Mouse (Mus musculus): ENCODE data around the gene Prkd3.

Gene Prkd3

DNA sequence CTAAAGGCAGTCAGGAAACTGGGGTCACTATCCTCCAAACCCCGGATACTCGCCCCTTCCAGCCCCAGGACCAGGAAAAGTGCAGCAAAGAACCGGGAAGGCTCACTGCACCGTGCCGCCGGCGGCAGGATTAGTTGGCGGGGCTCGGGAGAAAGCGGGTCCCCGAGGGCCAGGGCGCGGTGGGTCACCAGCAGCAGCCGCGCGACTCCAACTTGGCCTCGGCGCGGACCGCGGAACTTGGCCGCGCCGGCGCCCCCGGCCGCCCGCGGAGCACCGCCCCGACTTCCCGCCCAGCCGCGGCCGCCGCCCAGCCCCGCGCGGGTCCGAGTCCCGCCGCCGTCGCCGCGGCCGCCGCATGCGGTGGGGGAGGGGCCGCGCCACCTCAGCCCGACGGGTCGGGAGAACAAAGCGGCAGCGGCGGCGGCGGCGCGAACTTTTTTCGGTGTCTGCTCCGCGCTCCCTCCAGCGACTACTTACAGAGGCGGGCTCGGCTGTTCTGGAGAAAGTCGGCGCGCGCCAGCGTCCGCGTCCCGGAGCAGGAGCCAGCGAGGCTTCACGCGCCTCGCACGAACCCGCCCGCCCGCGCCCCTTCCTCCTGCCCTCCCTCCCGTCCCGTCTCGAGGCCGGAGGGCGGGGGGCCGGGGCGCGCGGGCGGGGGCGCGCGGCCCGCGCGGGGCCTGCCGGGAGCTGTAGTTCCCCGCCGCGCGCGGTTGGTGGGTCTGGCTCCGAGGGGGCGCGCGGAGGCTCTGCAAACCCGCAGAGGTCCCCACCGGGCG is at the start of gene Prkd3:
TSS of gene Prkd3 (minus strand) at position 609 of the 776 bp plus-strand sequence.
- DNase-seq, result peak; percentile 89

- DNase-seq, result no peak
These were observed 49.3 kb upstream of the Prkd3 start for GRCm38 (mm10) chr17:79069766-79070480.

DNA sequence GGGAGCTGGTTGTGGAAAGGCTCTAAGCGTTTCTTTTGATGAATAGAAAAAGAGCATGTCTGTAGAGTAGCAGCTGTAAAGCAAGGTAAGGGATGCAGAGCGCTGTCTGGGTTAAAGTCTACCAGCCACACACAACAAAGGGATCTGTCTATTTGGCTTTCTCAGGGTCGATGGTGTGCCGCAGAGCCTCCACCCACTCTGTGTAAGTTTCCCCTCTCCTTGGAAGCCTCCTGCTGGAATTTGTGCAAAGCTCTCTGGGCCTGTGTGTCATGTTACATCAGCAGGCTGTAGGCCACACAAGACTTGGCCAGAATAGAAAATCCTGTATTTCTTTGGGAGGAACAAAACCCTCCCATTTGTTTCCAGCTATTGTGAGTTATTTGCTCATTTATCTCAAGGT is 48.4 kb upstream of the Prkd3 start:
- no peak for DNase-seq

GRCm38 (mm10) chr17:79068581-79068980 is 48.0 kb upstream of the Prkd3 start:
- no peak for DNase-seq

DNA sequence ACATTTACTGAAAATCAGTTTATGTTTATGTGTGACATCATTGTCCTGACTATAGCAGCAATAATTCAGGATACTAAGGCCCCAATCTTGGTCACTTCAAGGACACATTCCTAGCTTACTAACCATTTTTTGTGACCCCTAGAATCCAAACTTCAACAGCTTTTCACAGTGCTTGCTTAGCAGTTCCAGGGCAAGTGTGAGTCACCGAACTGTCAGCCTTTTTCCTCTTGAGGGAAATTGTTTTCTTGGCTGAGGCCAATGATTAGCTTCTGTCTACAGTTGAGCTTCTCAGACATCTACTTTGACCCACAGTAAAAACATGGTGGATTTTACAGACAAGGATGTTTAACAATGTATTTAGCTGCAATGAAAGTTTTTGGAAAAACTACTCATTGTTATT is 43.6 kb upstream of the Prkd3 start:
- no peak for DNase-seq

DNA sequence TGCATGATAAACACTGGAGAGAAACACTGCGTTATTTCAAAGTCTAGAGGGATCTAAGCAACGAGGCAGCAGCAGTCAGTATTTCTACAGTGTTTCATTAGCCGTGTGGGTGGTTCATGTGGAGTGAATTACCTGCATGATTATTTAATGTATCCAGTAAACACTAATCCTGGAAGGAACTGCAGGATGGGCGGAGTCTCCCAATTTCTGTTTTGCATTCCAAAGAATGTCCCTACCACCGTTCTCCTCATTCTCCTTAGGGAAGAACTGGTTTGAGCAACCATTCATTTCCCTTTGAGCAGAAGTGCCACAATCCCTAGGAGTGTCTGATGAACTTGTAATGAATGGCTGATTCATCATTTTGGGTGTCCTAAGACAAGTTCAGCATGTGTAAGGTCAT is 39.6 kb upstream of the Prkd3 start:
- no peak for DNase-seq

- no peak for DNase-seq
These were observed 37.7 kb upstream of the Prkd3 start for GRCm38 (mm10) chr17:79058271-79058670.

- DNase-seq, result peak; percentile 76
These were observed 31.6 kb upstream of the Prkd3 start for GRCm38 (mm10) chr17:79052088-79052812.

- DNase-seq, result no peak
These were observed 31.0 kb upstream of the Prkd3 start, which contains the start of gene Qpct for GRCm38 (mm10) chr17:79051606-79052005. Gene Qpct, plus strand, starts transcription at chr17:79051906.

GRCm38 (mm10) chr17:79043705-79044104 is 23.1 kb upstream of the Prkd3 start:
- DNase-seq, result no peak

DNA sequence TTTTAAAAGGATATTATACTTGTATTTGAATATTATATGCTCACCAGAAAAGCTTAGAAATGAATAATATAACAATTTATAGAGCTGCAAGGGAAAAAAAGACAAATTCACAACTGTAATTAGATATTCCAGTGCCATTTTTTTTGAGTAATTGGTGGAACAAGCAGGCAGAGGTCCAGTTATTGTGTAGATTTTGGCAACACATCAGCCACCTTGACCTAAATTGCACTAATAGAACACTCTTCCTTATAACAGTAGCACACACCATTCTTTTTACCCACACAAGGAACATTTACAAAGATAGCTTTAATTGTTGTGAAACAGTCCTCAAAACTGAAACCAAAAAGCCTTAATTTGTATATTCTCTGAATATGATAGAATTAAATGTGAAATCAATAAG is 19.0 kb upstream of the Prkd3 start:
- no peak for DNase-seq

- DNase-seq, result no peak
These were observed 12.2 kb upstream of the Prkd3 start for GRCm38 (mm10) chr17:79032782-79033181.

- no peak for DNase-seq
These were observed 11.0 kb upstream of the Prkd3 start for GRCm38 (mm10) chr17:79031569-79031968.

- no peak for DNase-seq
These were observed 8.6 kb upstream of the Prkd3 start for GRCm38 (mm10) chr17:79029226-79029625.

DNA sequence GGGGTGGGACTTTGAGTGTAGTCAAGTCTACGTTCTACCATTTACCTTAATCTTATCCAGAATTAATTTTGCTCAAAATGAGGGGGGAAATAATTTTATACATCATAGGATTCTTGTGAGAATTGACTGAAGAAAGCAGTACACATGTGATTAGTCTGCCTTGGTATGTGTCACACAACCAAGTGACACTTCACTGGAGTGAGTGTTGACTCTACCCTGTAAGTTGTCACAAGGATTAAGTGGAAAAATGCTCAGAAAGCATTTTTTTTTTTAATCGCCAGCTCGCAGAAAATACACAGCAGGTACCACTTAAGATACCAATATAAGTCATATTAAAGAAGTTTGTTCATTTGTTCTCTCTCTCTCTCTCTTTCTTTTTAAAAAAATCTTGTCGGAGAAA is 3.9 kb upstream of the Prkd3 start:
- DNase-seq, result no peak

- DNase-seq, result no peak
These were observed 2.1 kb upstream of the Prkd3 start for GRCm38 (mm10) chr17:79022746-79023145.

- DNase-seq, result no peak
These were observed 344 bp upstream of the Prkd3 start for GRCm38 (mm10) chr17:79020984-79021335.

- peak; percentile 16 for DNase-seq
These were observed 849 bp downstream of the Prkd3 start for GRCm38 (mm10) chr17:79019726-79020207.

- DNase-seq, result no peak
These were observed 2.2 kb downstream of the Prkd3 start for GRCm38 (mm10) chr17:79018422-79018821.

DNA sequence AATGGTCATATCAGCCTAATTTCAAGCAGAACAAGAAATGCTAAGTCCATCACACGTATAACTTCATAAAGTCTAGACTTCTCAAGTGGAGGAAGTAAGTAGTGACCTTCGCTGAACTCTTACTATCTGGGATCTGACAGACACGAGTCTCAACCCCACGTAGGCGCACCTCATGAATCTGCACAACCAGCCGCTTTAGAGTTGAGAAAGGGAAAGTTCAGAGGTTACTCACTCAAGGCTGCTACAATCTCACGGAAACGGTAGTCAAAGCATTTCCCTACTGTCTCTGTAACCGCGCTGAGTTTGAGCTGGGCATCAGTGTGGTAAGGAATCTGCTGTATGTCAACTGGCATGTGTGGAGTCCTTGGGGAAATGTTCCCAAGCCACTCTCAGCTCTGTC is 4.8 kb downstream of the Prkd3 start:
- no peak for DNase-seq

DNA sequence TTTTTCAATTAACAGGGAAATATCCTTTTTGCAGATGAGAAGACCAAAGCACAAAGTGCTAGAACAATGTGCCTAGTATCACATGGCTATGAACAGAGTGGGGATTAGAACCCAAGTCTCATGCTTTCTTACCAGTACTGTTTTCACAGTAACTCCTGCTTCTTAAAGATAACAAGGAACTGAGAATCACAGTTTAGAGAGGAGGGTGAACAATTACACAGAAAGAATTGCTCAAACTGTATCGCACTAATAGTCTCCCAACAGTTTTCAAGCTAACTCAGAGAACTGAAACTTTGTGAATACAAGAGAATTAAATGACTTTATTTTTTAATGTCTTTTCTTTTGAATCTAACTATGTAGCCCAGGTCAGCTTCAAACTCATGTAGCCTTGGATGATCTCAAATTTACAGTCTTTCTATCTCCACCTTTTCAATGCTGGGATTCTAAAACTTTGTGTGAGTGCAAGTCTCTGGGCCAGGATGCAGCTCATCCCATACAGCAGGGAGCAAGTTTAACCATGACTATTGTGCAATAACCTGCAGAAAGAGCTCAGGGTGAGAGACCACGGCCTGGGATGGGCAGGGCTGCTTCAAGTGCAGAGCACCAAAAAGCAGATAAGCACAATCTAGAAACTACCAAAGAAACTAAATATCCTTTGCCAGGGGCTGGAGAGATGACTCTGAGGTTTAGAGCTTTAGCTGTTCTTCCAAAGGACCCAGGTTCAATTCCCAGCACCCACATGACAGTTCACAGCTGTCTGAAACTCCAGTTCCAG is 5.5 kb downstream of the Prkd3 start:
- no peak for DNase-seq

- no peak for DNase-seq
These were observed 7.0 kb downstream of the Prkd3 start for GRCm38 (mm10) chr17:79013625-79014024.

GRCm38 (mm10) chr17:78999745-79000270 is 20.8 kb downstream of the Prkd3 start:
- DNase-seq, result no peak
